9 mouse cellular contexts compared by ENCODE assay signal in the genomic region with DNA sequence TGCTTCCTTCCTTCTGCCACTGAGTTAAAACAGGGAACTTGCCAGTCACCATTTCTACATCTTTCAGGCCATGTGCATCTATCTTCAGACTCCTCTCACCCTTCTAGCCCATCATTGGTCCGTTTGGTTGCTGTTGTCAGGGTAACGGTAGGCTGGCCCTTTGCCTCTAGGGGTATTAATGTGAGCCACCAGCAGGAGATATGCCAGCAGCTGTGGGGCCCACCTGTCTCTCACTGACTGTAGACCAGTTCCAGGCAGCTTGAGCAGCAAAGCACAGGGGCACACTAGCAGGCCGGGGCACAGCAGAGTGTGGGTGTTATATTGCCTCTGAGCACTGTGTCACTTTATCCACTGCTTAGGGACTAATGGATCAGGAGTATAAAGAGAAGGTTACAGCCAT.
DNase-seq lines count a peak whose midpoint lies in the region; ATAC-seq lines count a peak whose summit lies in the region.
"Had no signal": no experiment of that assay in that cellular context is flagged by ENCODE, and none has a peak within 500 bp of the region (broad histone marks: within the 10 kb centered on the region; RNA-seq: fewer than 3 reads in every experiment).

No protein-coding gene starts in this region.

- H3K4me2 ChIP-seq in kidney, embryonic 14.5 days (replicated peaks; ENCODE audit: low read depth, low read length) = no peak overlapping the region
- no peak overlapping the region for H3K4me2 ChIP-seq in forebrain, embryonic 11.5 days (ENCODE audit: low read depth, low read length, severe bottlenecking)
- no peak overlapping the region for H3K4me2 ChIP-seq in intestine, embryonic 16.5 days (ENCODE audit: low read depth, low read length)
- H3K4me2 ChIP-seq in neural tube, embryonic 12.5 days (replicated peaks) = no peak overlapping the region; the same call in 1 of the 2 replicates

- no peak overlapping the region for H3K4me3 ChIP-seq in kidney, embryonic 14.5 days (ENCODE audit: low read length)
- H3K4me3 ChIP-seq in forebrain, embryonic 11.5 days (ENCODE audit: low read depth, low read length) = no peak overlapping the region
- H3K4me3 ChIP-seq in intestine, embryonic 16.5 days (ENCODE audit: low read length) = no peak overlapping the region
- H3K4me3 ChIP-seq in neural tube, embryonic 12.5 days = no peak overlapping the region

- peak; percentile 76 for ATAC-seq in kidney, embryonic 14.5 days (ENCODE audit: low FRiP score, low TSS enrichment)
- peak; percentile 75 for ATAC-seq in forebrain, embryonic 11.5 days (replicated peaks; ENCODE audit: low FRiP score)
- ATAC-seq in intestine, embryonic 16.5 days = peak; percentile 39
- peak; percentile 88 for ATAC-seq in neural tube, embryonic 12.5 days (ENCODE audit: low FRiP score, low read depth)
- ATAC-seq: Patski had no signal

- no peaks in the 10 kb centered on the region for H3K9me3 ChIP-seq in kidney, embryonic 14.5 days (ENCODE audit: control insufficient read depth, low read length)
- no peaks in the 10 kb centered on the region for H3K9me3 ChIP-seq in forebrain, embryonic 11.5 days (ENCODE audit: control insufficient read depth, low read length)
- H3K9me3 ChIP-seq in intestine, embryonic 16.5 days (ENCODE audit: control insufficient read depth, low read length) = no peaks in the 10 kb centered on the region
- no peaks in the 10 kb centered on the region for H3K9me3 ChIP-seq in neural tube, embryonic 12.5 days

- H3K36me3 ChIP-seq in kidney, embryonic 14.5 days (ENCODE audit: control insufficient read depth, insufficient read depth, low read length) = no peaks in the 10 kb centered on the region
- no peaks in the 10 kb centered on the region for H3K36me3 ChIP-seq in forebrain, embryonic 11.5 days (ENCODE audit: control insufficient read depth, insufficient read depth, low read length)
- H3K36me3 ChIP-seq in intestine, embryonic 16.5 days (ENCODE audit: control insufficient read depth, insufficient read depth, low read length) = no peaks in the 10 kb centered on the region
- H3K36me3 ChIP-seq in neural tube, embryonic 12.5 days = no peaks in the 10 kb centered on the region

- H3K4me1 ChIP-seq in kidney, embryonic 14.5 days (ENCODE audit: control insufficient read depth, insufficient read depth, low read length) = peaks cover 5% of the 10 kb centered on the region; the same call in 1 of the 2 replicates
- no peaks in the 10 kb centered on the region for H3K4me1 ChIP-seq in forebrain, embryonic 11.5 days (replicated peaks; ENCODE audit: control insufficient read depth, insufficient read depth, low read length)
- H3K4me1 ChIP-seq in intestine, embryonic 16.5 days (ENCODE audit: control insufficient read depth, insufficient read depth, low read length) = peaks cover 14% of the 10 kb centered on the region; the same call in 1 of the 2 replicates
- H3K4me1 ChIP-seq in neural tube, embryonic 12.5 days = peaks cover 7% of the 10 kb centered on the region

- DNase-seq in kidney, postnatal 14 days = no peak
- no peak for DNase-seq in forebrain, embryonic 11.5 days (ENCODE audit: low spot score)
- no peak for DNase-seq in lung, postnatal 25 days (ENCODE audit: low spot score)
- DNase-seq in gastrocnemius, adult 18-20 months (ENCODE audit: low spot score) = no peak
- DNase-seq: layer of hippocampus, postnatal 36 days had no signal

- WGBS in kidney, embryonic 14.5 days = 39% methylated on average over 3 of the region's 3 CpGs
- 50% methylated on average over 3 of the region's 3 CpGs for WGBS in forebrain, embryonic 11.5 days
- 21% methylated on average over 3 of the region's 3 CpGs for WGBS in intestine, embryonic 16.5 days
- 34% methylated on average over 3 of the region's 3 CpGs for WGBS in neural tube, embryonic 12.5 days

- H3K27me3 ChIP-seq in kidney, embryonic 14.5 days (ENCODE audit: control insufficient read depth, insufficient read depth, low read length) = no peaks in the 10 kb centered on the region
- H3K27me3 ChIP-seq in forebrain, embryonic 11.5 days (ENCODE audit: control insufficient read depth, insufficient read depth, low read length) = no peaks in the 10 kb centered on the region
- H3K27me3 ChIP-seq in intestine, embryonic 16.5 days (replicated peaks; ENCODE audit: control insufficient read depth, insufficient read depth, low read length) = no peaks in the 10 kb centered on the region
- H3K27me3 ChIP-seq in neural tube, embryonic 12.5 days (replicated peaks) = no peaks in the 10 kb centered on the region
- H3K27me3 ChIP-seq: Patski had no signal

- no peak overlapping the region for H3K27ac ChIP-seq in kidney, embryonic 14.5 days (ENCODE audit: low read depth, low read length)
- H3K27ac ChIP-seq in forebrain, embryonic 11.5 days (ENCODE audit: low read depth, low read length) = no peak overlapping the region
- H3K27ac ChIP-seq in intestine, embryonic 16.5 days (ENCODE audit: low read length) = no peak overlapping the region
- H3K27ac ChIP-seq in neural tube, embryonic 12.5 days = no peak overlapping the region

- no peak overlapping the region for H3K9ac ChIP-seq in kidney, embryonic 14.5 days (ENCODE audit: low read depth, low read length)
- H3K9ac ChIP-seq in forebrain, embryonic 11.5 days (ENCODE audit: low read length) = no peak overlapping the region
- H3K9ac ChIP-seq in intestine, embryonic 16.5 days (ENCODE audit: low read depth, low read length) = no peak overlapping the region
- no peak overlapping the region for H3K9ac ChIP-seq in neural tube, embryonic 12.5 days
